Mouse (Mus musculus): ENCODE measurements around the gene Cox6a1.
A peak's percentile ranks its signal among the peaks of the same experiment; 100 is the strongest.

The Cox6a1 gene

GRCm38 (mm10) chr5:115300792-115301614 lies 47.8 kb downstream of the Cox6a1 start, which contains the start of gene Dynll1:
TSS of gene Dynll1 (minus strand) at chr5:115300999.
- peak; percentile 99 to 100 for DNase-seq (ENCODE audit: low spot score in 2 of 2)

GRCm38 (mm10) chr5:115300035-115300744 lies 48.6 kb downstream of the Cox6a1 start:
- DNase-seq (ENCODE audit: low spot score in 2 of 2) = peak; percentile 56 to 65

- no peak for DNase-seq (ENCODE audit: low spot score in 2 of 2)
Observed at GRCm38 (mm10) chr5:115296347-115296746, 52.4 kb downstream of the Cox6a1 start.

Data from urinary bladder, postnatal 4 days (tissue).